Mouse (Mus musculus): ENCODE data around the gene Cyth2.

GRCm38 (mm10) chr7:45800001-45800400 lies 14.4 kb downstream of the Cyth2 start:
- no peak for TF ChIP-seq POLR2A (IDR thresholded peaks at IDR 0.05; ENCODE audit: insufficient read depth, low read depth, low read length)
- TF ChIP-seq CTCF (IDR thresholded peaks at IDR 0.05): no peak
- no peak for TF ChIP-seq EP300 (IDR thresholded peaks at IDR 0.05; ENCODE audit: insufficient read depth, low read depth, low read length)
